Mouse (Mus musculus): ENCODE results near the gene Mob3a.

GRCm38 (mm10) chr10:80686617-80687016, 15.2 kb downstream of the Mob3a start:
- TF ChIP-seq CTCF (IDR thresholded peaks at IDR 0.05; ENCODE audit: low read depth, low read length), result no peak
- no peak for TF ChIP-seq POLR2A (IDR thresholded peaks at IDR 0.05; ENCODE audit: extremely low read depth, insufficient read depth, low read length)
